Mouse (Mus musculus): ENCODE measurements at regions not wholly inside any gene's neighbourhood (a gene's known extent, or its start where the extent isn't known, plus 50 kb on each side); places are given as distances from the start of the nearest gene placed in this dataset.

DNA sequence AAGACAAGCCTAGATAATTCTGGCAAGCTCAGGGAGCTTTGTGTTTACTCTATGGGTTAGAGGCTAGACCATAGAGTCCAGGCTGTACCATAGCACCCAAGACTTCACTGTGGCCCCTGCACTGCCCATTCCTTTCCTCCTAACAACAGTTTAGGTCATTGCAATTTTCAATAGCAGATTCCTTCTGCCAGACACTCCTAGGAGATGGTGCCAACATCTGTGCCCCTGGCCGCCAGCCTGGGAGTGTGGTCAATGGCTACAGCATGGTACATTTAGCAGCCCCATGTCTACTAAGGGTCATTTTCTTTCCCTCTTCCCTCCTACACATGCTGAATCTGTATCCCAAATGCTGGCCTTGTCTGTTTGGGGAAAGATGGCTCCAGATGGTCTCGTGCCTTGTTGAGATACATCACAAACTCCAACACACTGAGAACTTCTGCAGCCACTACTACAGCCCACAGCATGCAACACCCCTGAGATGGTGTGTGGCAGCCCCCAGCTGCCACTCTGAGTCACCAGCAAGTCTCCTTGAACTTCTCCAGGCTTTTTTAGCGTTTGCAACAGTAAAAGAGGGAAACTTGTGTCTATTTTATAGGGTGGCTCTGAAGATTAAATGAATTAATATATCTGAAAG, 115.9 kb downstream of the CK137956 start:
- WGBS (ENCODE audit: insufficient replicate concordance) = 68% methylated on average over 3 of the region's 3 CpGs
- no peak for DNase-seq
- TF ChIP-seq CTCF (IDR thresholded peaks at IDR 0.05; ENCODE audit: low read depth) (no peak), EP300 (IDR thresholded peaks at IDR 0.05; ENCODE audit: low read depth) (no peak)
- no peak overlapping the region for H3K27ac ChIP-seq (ENCODE audit: low read depth)
- H3K4me3 ChIP-seq (ENCODE audit: low read depth, low read length) = no peak overlapping the region
- no peaks in the 10 kb centered on the region for H3K36me3 ChIP-seq (replicated peaks; ENCODE audit: insufficient read depth, low read length)
- H3K9ac ChIP-seq (replicated peaks) = no peak overlapping the region
- no peak for ATAC-seq
- H3K4me1 ChIP-seq (ENCODE audit: insufficient read depth) = no peaks in the 10 kb centered on the region
- H3K9me3 ChIP-seq (ENCODE audit: low read length) = peaks cover 2% of the 10 kb centered on the region; the same call in 1 of the 2 replicates
- H3K27me3 ChIP-seq (ENCODE audit: insufficient read depth, low read length) = no peaks in the 10 kb centered on the region
- H3K4me2 ChIP-seq (ENCODE audit: low read depth, low read length) = no peak overlapping the region

DNA sequence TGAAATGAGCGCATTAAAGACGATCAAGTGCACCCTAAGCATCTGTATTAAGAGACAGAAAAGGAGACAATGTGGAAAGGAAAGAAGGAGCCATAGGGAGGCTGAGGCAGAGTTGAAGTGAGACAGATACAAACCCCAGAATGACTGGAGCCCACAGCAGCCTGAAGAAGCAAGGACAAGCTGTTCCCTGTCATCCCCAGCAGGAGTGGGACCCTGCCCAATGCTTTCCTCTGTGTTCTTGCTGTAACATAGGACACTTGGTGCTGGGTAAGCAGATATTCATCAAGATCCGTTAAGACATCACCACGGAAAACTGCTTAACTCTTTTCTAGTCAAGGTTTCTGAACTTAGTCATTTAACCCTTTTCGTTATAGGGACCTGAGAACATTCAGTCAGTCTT, 121.4 kb downstream of the CK137956 start:
- H3K27me3 ChIP-seq (ENCODE audit: insufficient read depth, low read length) = no peaks in the 10 kb centered on the region
- no peak overlapping the region for H3K9ac ChIP-seq (replicated peaks)
- H3K9me3 ChIP-seq (ENCODE audit: low read length) = peaks cover 2% of the 10 kb centered on the region; the same call in 1 of the 2 replicates
- 73% methylated on average over 5 of the region's 5 CpGs for WGBS (ENCODE audit: insufficient replicate concordance)
- no peak overlapping the region for H3K4me3 ChIP-seq (ENCODE audit: low read depth, low read length)
- H3K27ac ChIP-seq (ENCODE audit: low read depth) = no peak overlapping the region
- H3K4me1 ChIP-seq (ENCODE audit: insufficient read depth) = no peaks in the 10 kb centered on the region
- no peak for TF ChIP-seq EP300 (IDR thresholded peaks at IDR 0.05; ENCODE audit: low read depth)
- TF ChIP-seq CTCF (IDR thresholded peaks at IDR 0.05; ENCODE audit: low read depth) = no peak
- no peaks in the 10 kb centered on the region for H3K36me3 ChIP-seq (replicated peaks; ENCODE audit: insufficient read depth, low read length)
- H3K4me2 ChIP-seq (ENCODE audit: low read depth, low read length) = no peak overlapping the region
- no peak for DNase-seq
- ATAC-seq = no peak

DNA sequence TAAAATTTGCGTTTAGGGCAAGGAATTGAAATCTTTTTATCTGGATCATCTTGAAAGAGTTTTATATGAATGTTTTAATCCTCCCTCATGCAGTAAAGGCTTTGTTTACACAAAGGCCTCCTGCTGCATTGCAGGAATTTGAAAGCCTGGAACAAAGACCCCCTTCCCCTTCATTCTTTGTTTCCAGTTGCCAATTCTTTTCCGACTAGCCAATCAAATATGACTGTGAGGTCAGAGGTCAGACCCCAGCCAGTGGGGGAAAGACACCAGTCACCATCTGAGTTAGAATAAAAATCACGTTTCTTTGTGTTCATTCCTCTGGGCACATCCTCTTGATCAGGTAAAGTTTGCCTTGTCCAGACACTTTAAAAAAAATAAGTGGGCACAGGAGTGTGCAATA, 124.4 kb downstream of the CK137956 start:
- H3K4me3 ChIP-seq (ENCODE audit: low read depth, low read length) = no peak overlapping the region
- no peaks in the 10 kb centered on the region for H3K36me3 ChIP-seq (replicated peaks; ENCODE audit: insufficient read depth, low read length)
- H3K9me3 ChIP-seq (ENCODE audit: low read length) = no peaks in the 10 kb centered on the region
- ATAC-seq (no peak), DNase-seq (no peak)
- H3K9ac ChIP-seq (replicated peaks) = no peak overlapping the region
- H3K4me1 ChIP-seq (ENCODE audit: insufficient read depth) = no peaks in the 10 kb centered on the region
- no peak for TF ChIP-seq CTCF (IDR thresholded peaks at IDR 0.05; ENCODE audit: low read depth)
- 50% methylated on average over 3 of the region's 3 CpGs for WGBS (ENCODE audit: insufficient replicate concordance)
- H3K4me2 ChIP-seq (ENCODE audit: low read depth, low read length) = no peak overlapping the region
- no peaks in the 10 kb centered on the region for H3K27me3 ChIP-seq (ENCODE audit: insufficient read depth, low read length)
- H3K27ac ChIP-seq (ENCODE audit: low read depth) = no peak overlapping the region

DNA sequence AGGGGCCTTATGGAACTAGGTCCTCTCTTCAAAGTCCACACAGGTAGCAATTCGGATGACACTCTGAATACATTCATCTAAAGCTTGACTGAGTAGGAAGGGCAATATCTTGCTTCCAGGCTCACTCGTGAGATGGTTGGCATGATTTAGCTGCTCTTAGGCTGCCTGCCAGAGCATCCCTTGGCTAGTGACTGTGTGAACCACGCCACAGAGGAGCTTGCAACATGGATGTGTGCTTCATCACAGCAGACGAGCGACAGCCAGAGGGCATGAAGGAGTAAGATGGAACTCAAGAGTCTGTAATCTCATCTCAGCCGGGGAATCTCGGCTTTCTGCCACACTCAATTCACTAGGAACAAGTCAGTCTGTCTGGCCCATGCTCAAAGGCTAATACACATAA, 127.3 kb downstream of the CK137956 start:
- 63% methylated on average over 7 of the region's 7 CpGs for WGBS (ENCODE audit: insufficient replicate concordance)
- Histone ChIP-seq H3K4me3 (ENCODE audit: low read depth, low read length) (no peak overlapping the region), H3K4me2 (ENCODE audit: low read depth, low read length) (no peak overlapping the region), H3K4me1 (ENCODE audit: insufficient read depth) (no peaks in the 10 kb centered on the region), H3K27ac (ENCODE audit: low read depth) (no peak overlapping the region), H3K27me3 (ENCODE audit: insufficient read depth, low read length) (no peaks in the 10 kb centered on the region), H3K36me3 (replicated peaks; ENCODE audit: insufficient read depth, low read length) (no peaks in the 10 kb centered on the region), H3K9me3 (ENCODE audit: low read length) (no peaks in the 10 kb centered on the region), H3K9ac (replicated peaks) (no peak overlapping the region)
- no peak for TF ChIP-seq EP300 (IDR thresholded peaks at IDR 0.05; ENCODE audit: low read depth)
- DNase-seq = no peak
- no peak for ATAC-seq

DNA sequence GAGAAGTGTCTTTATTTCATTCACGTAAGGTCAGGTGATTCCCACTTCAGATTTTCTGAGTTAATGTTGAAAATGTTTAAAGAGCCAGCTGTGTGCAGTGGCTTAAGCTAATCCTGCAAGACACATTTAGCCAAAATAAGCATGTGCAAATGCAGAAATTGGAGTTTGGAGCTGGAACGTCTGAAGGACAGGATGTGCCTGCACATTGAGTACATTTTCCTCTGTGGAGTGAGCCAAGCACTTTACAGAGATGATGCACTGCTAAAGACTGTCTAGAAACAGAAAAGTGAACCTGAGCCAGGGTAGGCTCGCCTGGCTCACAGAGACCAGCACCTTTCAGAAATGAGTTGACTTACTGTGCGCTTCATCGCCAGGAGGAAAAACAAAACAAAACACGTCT, 137.1 kb downstream of the CK137956 start:
- Histone ChIP-seq H3K27me3 (ENCODE audit: insufficient read depth, low read length) (no peaks in the 10 kb centered on the region), H3K4me3 (ENCODE audit: low read depth, low read length) (no peak overlapping the region), H3K4me2 (ENCODE audit: low read depth, low read length) (no peak overlapping the region), H3K9me3 (ENCODE audit: low read length) (no peaks in the 10 kb centered on the region), H3K27ac (ENCODE audit: low read depth) (no peak overlapping the region), H3K4me1 (ENCODE audit: insufficient read depth) (no peaks in the 10 kb centered on the region), H3K9ac (replicated peaks) (no peak overlapping the region), H3K36me3 (replicated peaks; ENCODE audit: insufficient read depth, low read length) (no peaks in the 10 kb centered on the region)
- WGBS (ENCODE audit: insufficient replicate concordance) = 72% methylated on average over 6 of the region's 6 CpGs
- ATAC-seq (no peak), DNase-seq (no peak)
- TF ChIP-seq EP300 (IDR thresholded peaks at IDR 0.05; ENCODE audit: low read depth) = no peak
- TF ChIP-seq CTCF (IDR thresholded peaks at IDR 0.05; ENCODE audit: low read depth) = no peak

DNA sequence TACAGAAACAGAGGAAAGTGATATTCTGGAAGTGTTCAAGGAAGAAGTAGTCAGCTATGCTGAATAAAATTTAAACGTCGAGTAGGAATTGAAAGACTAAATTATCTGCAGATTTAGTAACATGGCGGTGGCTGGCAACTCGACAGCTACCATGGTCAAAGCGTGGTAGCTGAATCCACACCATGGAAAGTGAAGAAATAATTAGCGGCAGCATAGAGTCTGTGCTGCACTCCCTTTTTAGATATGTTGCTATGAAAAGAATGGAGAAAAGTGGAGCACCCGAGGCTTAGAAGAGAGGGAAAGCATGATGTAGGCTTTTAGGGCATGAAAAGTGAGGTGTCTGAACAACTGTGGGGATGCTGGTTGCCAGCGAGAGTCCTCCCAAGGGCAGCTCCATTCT, 143.8 kb downstream of the CK137956 start:
- ATAC-seq (no peak), DNase-seq (no peak)
- 83% methylated on average over 8 of the region's 8 CpGs for WGBS (ENCODE audit: insufficient replicate concordance)
- Histone ChIP-seq H3K4me1 (ENCODE audit: insufficient read depth) (no peaks in the 10 kb centered on the region), H3K27me3 (ENCODE audit: insufficient read depth, low read length) (no peaks in the 10 kb centered on the region), H3K27ac (ENCODE audit: low read depth) (no peak overlapping the region), H3K4me3 (ENCODE audit: low read depth, low read length) (no peak overlapping the region), H3K9ac (replicated peaks) (no peak overlapping the region), H3K9me3 (ENCODE audit: low read length) (peaks cover 2% of the 10 kb centered on the region; the same call in 1 of the 2 replicates), H3K36me3 (replicated peaks; ENCODE audit: insufficient read depth, low read length) (no peaks in the 10 kb centered on the region), H3K4me2 (ENCODE audit: low read depth, low read length) (no peak overlapping the region)
- TF ChIP-seq EP300 (IDR thresholded peaks at IDR 0.05; ENCODE audit: low read depth) (no peak), CTCF (IDR thresholded peaks at IDR 0.05; ENCODE audit: low read depth) (no peak)

DNA sequence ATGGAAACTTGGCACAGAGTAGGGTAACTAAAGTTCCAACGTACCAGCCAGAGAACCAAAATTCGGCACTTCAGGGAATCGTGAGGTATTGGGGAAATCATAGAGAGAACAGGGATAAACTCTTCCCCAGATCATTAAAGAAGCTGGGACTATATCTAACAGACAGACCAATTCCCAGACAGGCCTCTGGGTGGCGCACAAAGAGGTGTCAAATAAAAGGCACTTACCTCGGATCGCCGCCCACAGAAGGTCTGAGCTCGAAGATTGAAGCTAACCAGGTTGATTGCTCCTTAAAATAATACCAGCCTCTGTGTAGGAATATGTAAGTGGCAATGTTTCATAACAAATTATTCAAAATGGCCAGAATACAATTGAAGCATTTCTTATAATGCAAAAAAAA, 151.2 kb downstream of the CK137956 start:
- DNase-seq = no peak
- TF ChIP-seq CTCF (IDR thresholded peaks at IDR 0.05; ENCODE audit: low read depth) = no peak
- TF ChIP-seq EP300 (IDR thresholded peaks at IDR 0.05; ENCODE audit: low read depth) = no peak
- H3K4me3 ChIP-seq (ENCODE audit: low read depth, low read length) = no peak overlapping the region
- no peaks in the 10 kb centered on the region for H3K4me1 ChIP-seq (ENCODE audit: insufficient read depth)
- H3K27me3 ChIP-seq (ENCODE audit: insufficient read depth, low read length) = no peaks in the 10 kb centered on the region
- peaks cover 4% of the 10 kb centered on the region; the same call in 1 of the 2 replicates for H3K9me3 ChIP-seq (ENCODE audit: low read length)
- ATAC-seq = no peak
- H3K36me3 ChIP-seq (replicated peaks; ENCODE audit: insufficient read depth, low read length) = no peaks in the 10 kb centered on the region
- no peak overlapping the region for H3K9ac ChIP-seq (replicated peaks)
- WGBS (ENCODE audit: insufficient replicate concordance) = 70% methylated on average over 8 of the region's 8 CpGs
- H3K4me2 ChIP-seq (ENCODE audit: low read depth, low read length) = no peak overlapping the region
- no peak overlapping the region for H3K27ac ChIP-seq (ENCODE audit: low read depth)
